ENCODE assay signal across 23 mouse cellular contexts in the genomic region with DNA sequence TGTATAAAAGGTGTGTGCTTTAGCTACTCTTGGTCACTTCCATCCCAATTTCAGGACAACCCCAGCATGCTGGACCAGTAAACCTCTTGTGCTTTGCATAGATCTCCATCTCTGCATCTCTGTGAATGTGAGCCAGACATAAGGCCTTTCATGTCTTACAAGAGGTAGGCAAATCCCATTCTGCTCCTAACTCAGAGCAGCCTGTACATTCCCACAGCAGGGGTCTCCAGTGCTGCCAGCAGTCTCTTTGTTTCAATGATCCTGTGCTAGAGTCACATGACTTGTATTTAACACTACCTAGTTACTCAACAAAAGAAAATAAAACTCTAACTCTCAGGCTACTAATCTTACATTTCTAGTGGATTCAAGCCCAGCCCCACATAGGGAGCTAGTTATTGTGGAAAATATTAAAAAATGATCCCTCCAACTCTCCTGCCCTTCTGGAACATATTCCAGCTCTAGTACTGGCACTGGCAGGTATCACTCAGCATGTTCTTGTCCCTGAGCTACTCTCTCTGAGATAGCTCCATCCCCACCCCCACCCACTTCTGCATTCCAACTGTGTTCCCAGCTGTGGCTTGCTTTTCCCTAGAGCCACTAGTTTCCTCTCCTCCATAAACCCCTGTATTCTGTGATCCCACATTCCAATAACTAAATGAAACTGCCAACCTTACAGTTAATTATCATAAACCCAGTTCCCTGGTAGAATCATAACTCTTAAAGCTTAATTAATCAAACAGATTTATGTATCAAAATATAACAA. TPM values are rescaled to one million over a fixed set of nuclear protein-coding genes. Genes with fewer than 3 reads are reported as not detected.
A peak's percentile ranks its signal among the peaks of the same experiment; 100 is the strongest.
DNase-seq lines count a peak whose midpoint lies in the region; ATAC-seq lines count a peak whose summit lies in the region.
"Not testable (repeated sequence)": the region's sequence is repeated elsewhere in the genome, so short reads cannot be mapped to it uniquely, and the experiment has no call there.
"Had no signal": no experiment of that assay in that cellular context is flagged by ENCODE, and none has a peak within 500 bp of the region (broad histone marks: within the 10 kb centered on the region; RNA-seq: fewer than 3 reads in every experiment).

No protein-coding gene starts in this region.

- not testable (repeated sequence) for H3K9me3 ChIP-seq in forebrain, embryonic 13.5 days (replicated peaks); hindbrain, embryonic 14.5 days (ENCODE audit: control insufficient read depth, low read length); limb, embryonic 13.5 days; neural tube, embryonic 12.5 days

- H3K4me2 ChIP-seq in forebrain, embryonic 13.5 days; hindbrain, embryonic 14.5 days (replicated peaks); limb, embryonic 13.5 days (replicated peaks); neural tube, embryonic 12.5 days (replicated peaks): not testable (repeated sequence)

- peak; percentile 92 for DNase-seq in R1 (ENCODE audit: low read depth, low spot score)
- peak; percentile 10 to 24 for DNase-seq in cerebellum, postnatal 10 days
- DNase-seq in embryo, embryonic 10.5 days (ENCODE audit: low spot score), result peak; percentile 3
- DNase-seq in hindbrain, embryonic 14.5 days (ENCODE audit: low spot score), result not testable (repeated sequence)

- ATAC-seq in forebrain, embryonic 13.5 days, result peak; percentile 53; the same call in 1 of the 2 replicates
- ATAC-seq in hindbrain, embryonic 14.5 days (ENCODE audit: low FRiP score), result 0 out of 2 replicates have a peak, but pooled peaks have one; percentile 46
- ATAC-seq in limb, embryonic 13.5 days (ENCODE audit: low FRiP score, low read depth), result peak; percentile 61; the same call in 1 of the 2 replicates
- ATAC-seq in neural tube, embryonic 12.5 days (ENCODE audit: low FRiP score, low read depth), result 0 out of 2 replicates have a peak, but pooled peaks have one; percentile 25

- H3K9ac ChIP-seq in forebrain, embryonic 13.5 days; hindbrain, embryonic 14.5 days; limb, embryonic 13.5 days; neural tube, embryonic 12.5 days: not testable (repeated sequence)

- H3K4me1 ChIP-seq in forebrain, embryonic 13.5 days; hindbrain, embryonic 14.5 days (replicated peaks; ENCODE audit: control insufficient read depth, insufficient read depth, low read length); limb, embryonic 13.5 days; neural tube, embryonic 12.5 days: not testable (repeated sequence)

- H3K27ac ChIP-seq in forebrain, embryonic 13.5 days; hindbrain, embryonic 14.5 days; limb, embryonic 13.5 days; neural tube, embryonic 12.5 days: not testable (repeated sequence)

- H3K36me3 ChIP-seq in forebrain, embryonic 13.5 days (ENCODE audit: poor library complexity, severe bottlenecking); hindbrain, embryonic 14.5 days (replicated peaks; ENCODE audit: control insufficient read depth, insufficient read depth); limb, embryonic 13.5 days; neural tube, embryonic 12.5 days: not testable (repeated sequence)

- not testable (repeated sequence) for H3K4me3 ChIP-seq in forebrain, embryonic 13.5 days; hindbrain, embryonic 14.5 days (replicated peaks; ENCODE audit: low read length); limb, embryonic 13.5 days; neural tube, embryonic 12.5 days

- H3K27me3 ChIP-seq in forebrain, embryonic 13.5 days; hindbrain, embryonic 14.5 days (ENCODE audit: control insufficient read depth, insufficient read depth, low read length); limb, embryonic 13.5 days; neural tube, embryonic 12.5 days (replicated peaks): not testable (repeated sequence)

RNA-seq across cellular contexts. Expression of gene Gm1527, which starts 32.6 kb away (rescaled TPM):
- not detected in 2 replicates for polyA plus RNA-seq in forebrain, embryonic 13.5 days (2015; fragmentation: Nextera tagmentation; extraction: Ambion mirVana)
- polyA plus RNA-seq in hindbrain, embryonic 14.5 days (2014; fragmentation: Nextera tagmentation; extraction: Ambion mirVana), result not detected in 2 replicates
- not detected in 2 replicates for polyA plus RNA-seq in limb, embryonic 13.5 days (2015; fragmentation: Nextera tagmentation; extraction: Ambion mirVana)
- polyA plus RNA-seq in neural tube, embryonic 12.5 days (2016; fragmentation: Nextera tagmentation; extraction: Ambion mirVana), result not detected in 2 replicates
- polyA plus RNA-seq: activated CD4-positive, CD25-positive, alpha-beta regulatory T cell, adult 4 months; C2C12; CD4-positive, CD25-positive, alpha-beta regulatory T cell, adult 4 months; embryonic facial prominence, embryonic 12.5 days; embryonic facial prominence, embryonic 15.5 days; forebrain, embryonic 15.5 days; G1E; gonadal fat pad, adult 2 months; heart, adult 2 months; heart, embryonic 10.5 days; heart, embryonic 13.5 days; heart, embryonic 16.5 days; hindbrain, embryonic 11.5 days; hindbrain, embryonic 15.5 days; intestine, embryonic 15.5 days; Patski had no signal

RNA-seq across cellular contexts. Expression of gene Rpl22l1, which starts 54.6 kb away (rescaled TPM):
- polyA plus RNA-seq in forebrain, embryonic 13.5 days (2015; fragmentation: Nextera tagmentation; extraction: Ambion mirVana), result 257 and 318 TPM in 2 replicates
- polyA plus RNA-seq in hindbrain, embryonic 14.5 days (2014; fragmentation: Nextera tagmentation; extraction: Ambion mirVana), result 280 and 339 TPM in 2 replicates
- polyA plus RNA-seq in limb, embryonic 13.5 days (2015; fragmentation: Nextera tagmentation; extraction: Ambion mirVana), result 396 and 403 TPM in 2 replicates
- polyA plus RNA-seq in neural tube, embryonic 12.5 days (2016; fragmentation: Nextera tagmentation; extraction: Ambion mirVana), result 296 and 315 TPM in 2 replicates
